Mouse (Mus musculus) MEL (cell line): ENCODE measurements at regions not wholly inside any gene's neighbourhood (a gene's known extent, or its start where the extent isn't known, plus 50 kb on each side); places are given as distances from the start of the nearest gene placed in this dataset.

Experiments used
- DNase-seq: peaks from one replicate; pipeline ENCODE4 v3.0.0; 2011; ENCODE audit warnings: low read depth, low spot score
- H3K27ac ChIP-seq: 2 replicates; pipeline ENCODE4 v1.5.1; 2012; ENCODE audit warnings: low read depth, mild to moderate bottlenecking, control low read depth, low read length, moderate library complexity; ENCODE audit not compliant: control insufficient read depth
- H3K27me3 ChIP-seq, 2 experiments: fragments of 150-350 bp in 1 of 2; sonication (generic) in 1 of 2; 2 replicates each; pipeline ENCODE4 v1.6.1; 2012; ENCODE audit warnings: low read length in 2 of 2, mild to moderate bottlenecking in 2 of 2, improper control_type of control experiment in 1 of 2, moderate library complexity in 1 of 2; ENCODE audit not compliant: insufficient read depth in 2 of 2, control insufficient read depth in 1 of 2
- H3K36me3 ChIP-seq, 2 experiments: 2 replicates each; pipeline ENCODE4 v1.6.1; 2012 to 2014; ENCODE audit warnings: low read length in 2 of 2, improper control_type of control experiment in 1 of 2, inconsistent platforms in 1 of 2, mild to moderate bottlenecking in 1 of 2; ENCODE audit not compliant: insufficient read depth in 2 of 2, control insufficient read depth in 1 of 2
- H3K4me1 ChIP-seq, 2 experiments: fragments of 150-350 bp in 1 of 2; sonication (generic) in 1 of 2; 2 replicates each; pipeline ENCODE4 v1.6.1; 2012; ENCODE audit warnings: low read length in 2 of 2, improper control_type of control experiment in 1 of 2, mild to moderate bottlenecking in 1 of 2; ENCODE audit not compliant: insufficient read depth in 2 of 2, control insufficient read depth in 1 of 2
- H3K4me3 ChIP-seq, 2 experiments: fragments of 150-350 bp in 1 of 2; sonication (generic) in 1 of 2; 2 replicates each; pipeline ENCODE4 v1.5.1; 2012; ENCODE audit warnings: low read depth in 2 of 2, low read length in 2 of 2, mild to moderate bottlenecking in 2 of 2, moderate library complexity in 2 of 2, control low read depth in 1 of 2, improper control_type of control experiment in 1 of 2; ENCODE audit not compliant: control insufficient read depth in 1 of 2, insufficient read depth in 1 of 2
- H3K79me2 ChIP-seq: 2 replicates; pipeline ENCODE4 v1.6.1; 2012; ENCODE audit warnings: mild to moderate bottlenecking, low read length, moderate library complexity; ENCODE audit not compliant: control insufficient read depth, poor library complexity, insufficient read depth
- H3K9ac ChIP-seq: 2 replicates; pipeline ENCODE4 v1.6.1; 2012; ENCODE audit warnings: low read depth, mild to moderate bottlenecking, control low read depth, low read length, moderate library complexity; ENCODE audit not compliant: control insufficient read depth, poor library complexity, severe bottlenecking
- H3K9me3 ChIP-seq: fragments of 150-350 bp; sonication (generic); replicated peaks from 2 replicates; pipeline ENCODE4 v1.6.1; 2012; ENCODE audit warnings: mild to moderate bottlenecking, low read length, improper control_type of control experiment, moderate library complexity; ENCODE audit not compliant: insufficient read depth
- BHLHE40 ChIP-seq: IDR thresholded peaks from 2 replicates; pipeline ENCODE4 v1.6.1; 2012; ENCODE audit warnings: low read depth, mild to moderate bottlenecking, inconsistent platforms, low read length, improper control_type of control experiment, borderline replicate concordance
- CHD1 ChIP-seq: IDR thresholded peaks from 2 replicates; pipeline ENCODE4 v1.6.1; 2012; ENCODE audit warnings: low read depth, mild to moderate bottlenecking, inconsistent platforms, low read length, improper control_type of control experiment
- CHD2 ChIP-seq: IDR thresholded peaks from 2 replicates; pipeline ENCODE4 v1.6.1; 2011; ENCODE audit warnings: low read length, improper control_type of control experiment
- CTCF ChIP-seq, 3 experiments: IDR thresholded peaks in 2 of 3; conservative IDR thresholded peaks in 1 of 3; 2 replicates each; pipeline ENCODE4 v1.5.1; 2011 to 2012; ENCODE audit warnings: low read length in 3 of 3, low read depth in 2 of 3, mild to moderate bottlenecking in 2 of 3, improper control_type of control experiment in 1 of 3, inconsistent platforms in 1 of 3, mixed read lengths in 1 of 3, moderate library complexity in 1 of 3; ENCODE audit not compliant: control insufficient read depth in 1 of 3, insufficient read depth in 1 of 3, poor library complexity in 1 of 3, severe bottlenecking in 1 of 3
- E2F4 ChIP-seq: IDR thresholded peaks from 2 replicates; pipeline ENCODE4 v1.6.1; 2011; ENCODE audit warnings: low read depth, low read length, improper control_type of control experiment, borderline replicate concordance
- ELF1 ChIP-seq: IDR thresholded peaks from 2 replicates; pipeline ENCODE4 v1.6.1; 2014; ENCODE audit warnings: low read depth, mild to moderate bottlenecking, inconsistent platforms, low read length, improper control_type of control experiment, moderate library complexity
- EP300 ChIP-seq, 2 experiments: IDR thresholded peaks; 2 replicates each; pipeline ENCODE4 v1.6.1; 2011; ENCODE audit warnings: improper control_type of control experiment in 2 of 2, low read length in 2 of 2, low read depth in 1 of 2, mild to moderate bottlenecking in 1 of 2
- GATA1 ChIP-seq: IDR thresholded peaks from 2 replicates; pipeline ENCODE4 v1.6.1; 2011; ENCODE audit warnings: low read depth, low read length, improper control_type of control experiment
- HCFC1 ChIP-seq: IDR thresholded peaks from 2 replicates; pipeline ENCODE4 v1.6.1; 2012; ENCODE audit warnings: low read depth, mild to moderate bottlenecking, inconsistent platforms, low read length, improper control_type of control experiment, moderate library complexity
- MAFK ChIP-seq: IDR thresholded peaks from 2 replicates; pipeline ENCODE4 v1.6.1; 2011; ENCODE audit warnings: low read depth, mild to moderate bottlenecking, low read length, improper control_type of control experiment, borderline replicate concordance
- MAX ChIP-seq: IDR thresholded peaks from 2 replicates; pipeline ENCODE4 v1.6.1; 2011; ENCODE audit warnings: low read length, improper control_type of control experiment
- MAZ ChIP-seq: IDR thresholded peaks from 2 replicates; pipeline ENCODE4 v1.6.1; 2012; ENCODE audit warnings: low read depth, mild to moderate bottlenecking, inconsistent platforms, low read length, improper control_type of control experiment
- MEF2A ChIP-seq: IDR thresholded peaks from 2 replicates; pipeline ENCODE4 v1.6.1; 2014; ENCODE audit warnings: low read depth, mild to moderate bottlenecking, inconsistent platforms, low read length, improper control_type of control experiment; ENCODE audit not compliant: poor library complexity, insufficient replicate concordance, severe bottlenecking; ENCODE audit errors: extremely low read depth
- MXI1 ChIP-seq: IDR thresholded peaks from 2 replicates; pipeline ENCODE4 v1.6.1; 2011; ENCODE audit warnings: mild to moderate bottlenecking, low read depth, low read length, improper control_type of control experiment
- NELFE ChIP-seq: IDR thresholded peaks from 2 replicates; pipeline ENCODE4 v1.6.1; 2011; ENCODE audit warnings: low read depth, low read length, improper control_type of control experiment
- NRF1 ChIP-seq: IDR thresholded peaks from 2 replicates; pipeline ENCODE4 v1.6.1; 2014; ENCODE audit warnings: low read depth, mild to moderate bottlenecking, inconsistent platforms, low read length, improper control_type of control experiment, moderate library complexity; ENCODE audit not compliant: poor library complexity, insufficient read depth, severe bottlenecking
- POLR2AphosphoS5 ChIP-seq: IDR thresholded peaks from 2 replicates; pipeline ENCODE4 v1.6.1; 2012; ENCODE audit warnings: low read depth, borderline replicate concordance, mild to moderate bottlenecking, inconsistent platforms, low read length, moderate library complexity, mixed read lengths
- TAL1 ChIP-seq: IDR thresholded peaks from 2 replicates; pipeline ENCODE4 v1.6.1; 2012; ENCODE audit warnings: mild to moderate bottlenecking, inconsistent platforms, low read length, moderate library complexity, mixed read lengths
- TBP ChIP-seq: IDR thresholded peaks from 2 replicates; pipeline ENCODE4 v1.8.0; 2011; ENCODE audit warnings: low read depth, low read length, improper control_type of control experiment
- TCF12 ChIP-seq: IDR thresholded peaks from 2 replicates; pipeline ENCODE4 v1.6.1; 2014; ENCODE audit warnings: low read depth, mild to moderate bottlenecking, inconsistent platforms, low read length, improper control_type of control experiment, moderate library complexity
- UBTF ChIP-seq: IDR thresholded peaks from 2 replicates; pipeline ENCODE4 v1.6.1; 2012; ENCODE audit warnings: low read depth, mild to moderate bottlenecking, inconsistent platforms, low read length, improper control_type of control experiment, moderate library complexity, borderline replicate concordance; ENCODE audit not compliant: insufficient read depth
- USF1 ChIP-seq: IDR thresholded peaks from 2 replicates; pipeline ENCODE4 v1.6.1; 2014; ENCODE audit warnings: low read depth, mild to moderate bottlenecking, inconsistent platforms, low read length, improper control_type of control experiment, moderate library complexity
- USF2 ChIP-seq, 2 experiments: IDR thresholded peaks; 2 replicates each; pipeline ENCODE4 v1.6.1; 2011 to 2012; ENCODE audit warnings: improper control_type of control experiment in 2 of 2, low read length in 2 of 2, borderline replicate concordance in 1 of 2, inconsistent platforms in 1 of 2, low read depth in 1 of 2, mild to moderate bottlenecking in 1 of 2; ENCODE audit not compliant: insufficient read depth in 1 of 2
- ZMIZ1 ChIP-seq: IDR thresholded peaks from 2 replicates; pipeline ENCODE4 v1.6.1; 2012; ENCODE audit warnings: low read depth, mild to moderate bottlenecking, inconsistent platforms, low read length, improper control_type of control experiment, moderate library complexity
- ZNF384 ChIP-seq: IDR thresholded peaks from 2 replicates; pipeline ENCODE4 v1.6.1; 2012; ENCODE audit warnings: low read depth, mild to moderate bottlenecking, inconsistent platforms, low read length, improper control_type of control experiment

DNA sequence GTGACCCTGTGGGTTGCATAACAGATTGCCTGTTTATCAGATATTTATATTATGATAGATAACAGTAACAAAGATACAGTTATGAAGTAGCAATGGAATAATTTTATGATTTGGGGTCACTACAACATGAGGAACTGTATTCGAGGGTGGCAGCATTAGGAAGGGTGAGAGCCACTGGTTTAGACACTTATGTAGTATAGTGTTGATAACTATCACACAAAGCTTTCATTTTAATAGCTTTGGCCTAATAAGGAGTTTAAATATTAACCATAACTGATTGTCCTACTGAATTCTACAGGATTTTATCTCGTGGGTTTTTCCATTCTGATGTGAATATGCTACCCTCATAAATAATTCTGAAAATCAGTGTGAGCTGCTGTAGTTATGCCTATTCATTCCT is 538.6 kb upstream of the Cited2 start:
- peaks cover 0 to 2% of the 10 kb centered on the region in 2 experiments; a peak in 1 of 4 replicates for H3K36me3 ChIP-seq
- TF ChIP-seq POLR2AphosphoS5, result no peak
- TF ChIP-seq UBTF, result no peak
- no peak for TF ChIP-seq HCFC1
- TF ChIP-seq CTCF (IDR thresholded peaks at IDR 0.05 in 2 of 3, conservative IDR thresholded peaks at IDR 0.05 in 1 of 3; ENCODE audit: control insufficient read depth in 1 of 3, insufficient read depth in 1 of 3, low read depth in 2 of 3, low read length in 3 of 3, poor library complexity in 1 of 3, severe bottlenecking in 1 of 3), result no peak
- no peak for TF ChIP-seq MEF2A
- no peak for TF ChIP-seq EP300 (IDR thresholded peaks at IDR 0.05; ENCODE audit: low read depth in 1 of 2, low read length in 2 of 2)
- no peak for TF ChIP-seq USF1
- no peak for TF ChIP-seq USF2 (IDR thresholded peaks at IDR 0.05; ENCODE audit: borderline replicate concordance in 1 of 2, insufficient read depth in 1 of 2, low read depth in 1 of 2, low read length in 2 of 2)
- TF ChIP-seq TAL1, result no peak
- TF ChIP-seq TBP, result no peak
- no peak for TF ChIP-seq ZNF384
- TF ChIP-seq ZMIZ1, result no peak
- no peak for TF ChIP-seq TCF12
- TF ChIP-seq BHLHE40, result no peak
- no peak for TF ChIP-seq NRF1
- no peak for TF ChIP-seq MAZ
- TF ChIP-seq E2F4, result no peak
- TF ChIP-seq, all 39 proteins: peak for 0
- Histone ChIP-seq H3K79me2 (no peaks in the 10 kb centered on the region), H3K4me1 (no peaks in the 10 kb centered on the region; a peak in 1 of 4 replicates), H3K9me3 (no peaks in the 10 kb centered on the region), H3K4me3 (no peak overlapping the region), H3K9ac (no peak overlapping the region), H3K27ac (no peak overlapping the region), H3K27me3 (no peaks in the 10 kb centered on the region)
- no peak for DNase-seq

DNA sequence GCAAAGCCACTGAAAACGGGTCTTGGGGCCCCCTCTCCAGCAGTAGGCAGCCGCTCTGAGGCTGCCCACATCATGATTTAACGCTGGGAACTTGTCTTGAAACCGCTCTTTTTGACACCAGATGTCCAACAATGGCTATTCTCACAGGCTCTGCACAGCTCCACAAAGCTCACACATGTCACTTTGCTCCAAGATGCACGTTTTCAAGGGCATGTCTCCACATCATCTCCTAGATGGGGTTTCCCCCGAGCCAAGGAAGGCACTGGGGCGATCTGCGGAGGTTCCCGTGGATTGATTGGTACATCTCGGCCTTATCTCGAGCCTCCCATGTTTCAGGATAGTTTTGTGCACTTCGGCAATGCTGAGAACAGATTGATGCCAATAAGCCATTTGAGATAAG is 526.8 kb upstream of the Cited2 start:
- H3K27me3 ChIP-seq, result no peaks in the 10 kb centered on the region
- peaks cover 0 to 7% of the 10 kb centered on the region in 2 experiments; a peak in 2 of 4 replicates for H3K36me3 ChIP-seq
- H3K9me3 ChIP-seq, result no peaks in the 10 kb centered on the region
- no peak for TF ChIP-seq CHD2
- TF ChIP-seq GATA1, result no peak
- TF ChIP-seq CHD1, result no peak
- no peak for TF ChIP-seq MAFK
- no peak for TF ChIP-seq EP300 (IDR thresholded peaks at IDR 0.05; ENCODE audit: low read depth in 1 of 2, low read length in 2 of 2)
- no peak for TF ChIP-seq TCF12
- no peak for TF ChIP-seq ELF1
- no peak for TF ChIP-seq MXI1
- no peak for TF ChIP-seq NELFE
- TF ChIP-seq MAZ, result no peak
- no peak for TF ChIP-seq MAX
- no peak overlapping the region for H3K4me3 ChIP-seq
- no peak overlapping the region for H3K9ac ChIP-seq
- H3K4me1 ChIP-seq, result peaks cover 3 to 12% of the 10 kb centered on the region in 2 experiments; a peak in 3 of 4 replicates
- H3K79me2 ChIP-seq, result no peaks in the 10 kb centered on the region
- no peak overlapping the region for H3K27ac ChIP-seq
- DNase-seq, result no peak
